Mouse (Mus musculus) hindbrain, embryonic 16.5 days (tissue): Measurements from ENCODE around the gene Dennd5a. TPM values are rescaled to one million over a fixed set of nuclear protein-coding genes. Genes with fewer than 3 reads are reported as not detected.

Experiments
- ATAC-seq: fragments of 200-750 bp; cut with Nextera tagmentation; 2 replicates; pipeline ENCODE4 v1.8.0; 2017; ENCODE audit warnings: moderate TSS enrichment, moderate library complexity
- H3K27ac ChIP-seq: fragments of 300-500 bp; sonication (generic); 2 replicates; pipeline ENCODE4 v1.5.1; 2014; ENCODE audit warnings: low read depth, mild to moderate bottlenecking, control low read depth, low read length, moderate library complexity
- H3K27me3 ChIP-seq: fragments of 300-500 bp; sonication (generic); replicated peaks from 2 replicates; pipeline ENCODE4 v1.6.1; 2014; ENCODE audit warnings: low read length; ENCODE audit not compliant: control insufficient read depth, insufficient read depth
- H3K36me3 ChIP-seq: fragments of 300-500 bp; sonication (generic); 2 replicates; pipeline ENCODE4 v1.6.1; 2014; ENCODE audit warnings: mild to moderate bottlenecking, low read length, moderate library complexity, mixed read lengths; ENCODE audit not compliant: control insufficient read depth, insufficient read depth
- H3K4me1 ChIP-seq: fragments of 300-500 bp; sonication (generic); 2 replicates; pipeline ENCODE4 v1.6.1; 2014; ENCODE audit warnings: low read depth, low read length; ENCODE audit not compliant: control insufficient read depth, insufficient read depth
- H3K4me2 ChIP-seq: fragments of 300-500 bp; sonication (generic); 2 replicates; pipeline ENCODE4 v1.6.1; 2014; ENCODE audit warnings: mild to moderate bottlenecking, low read length, control low read depth, moderate library complexity
- H3K4me3 ChIP-seq: fragments of 300-500 bp; sonication (generic); 2 replicates; pipeline ENCODE4 v1.5.1; 2014; ENCODE audit warnings: mild to moderate bottlenecking, low read length, control low read depth, moderate library complexity
- H3K9ac ChIP-seq: fragments of 300-500 bp; sonication (generic); 2 replicates; pipeline ENCODE4 v1.6.1; 2014; ENCODE audit warnings: low read depth, mild to moderate bottlenecking, control low read depth, low read length, moderate library complexity
- H3K9me3 ChIP-seq: fragments of 300-500 bp; sonication (generic); 2 replicates; pipeline ENCODE4 v1.6.1; 2014; ENCODE audit warnings: mild to moderate bottlenecking, low read length, moderate library complexity; ENCODE audit not compliant: control insufficient read depth
- WGBS: fragments of 180-500 bp; shearing (Covaris S2); extraction: QIAGEN DNeasy Blood & Tissue Kit; methylation state at CpG from one replicate; pipeline ENCODE4 v1.1.7; 2014; 5-methylcytosine and 5-hydroxymethylcytosine counted together
- polyA plus RNA-seq: library from polyadenylated mRNA; unstranded; fragments of >200 nt; fragmentation: Nextera tagmentation; extraction: Ambion mirVana; gene quantifications from 2 replicates; pipeline ENCODE4 v1.2.1, GENCODE M21; 2015

The Dennd5a gene
- polyA plus RNA-seq, 1 experiment from 2014 or later = 36.5 TPM

DNA sequence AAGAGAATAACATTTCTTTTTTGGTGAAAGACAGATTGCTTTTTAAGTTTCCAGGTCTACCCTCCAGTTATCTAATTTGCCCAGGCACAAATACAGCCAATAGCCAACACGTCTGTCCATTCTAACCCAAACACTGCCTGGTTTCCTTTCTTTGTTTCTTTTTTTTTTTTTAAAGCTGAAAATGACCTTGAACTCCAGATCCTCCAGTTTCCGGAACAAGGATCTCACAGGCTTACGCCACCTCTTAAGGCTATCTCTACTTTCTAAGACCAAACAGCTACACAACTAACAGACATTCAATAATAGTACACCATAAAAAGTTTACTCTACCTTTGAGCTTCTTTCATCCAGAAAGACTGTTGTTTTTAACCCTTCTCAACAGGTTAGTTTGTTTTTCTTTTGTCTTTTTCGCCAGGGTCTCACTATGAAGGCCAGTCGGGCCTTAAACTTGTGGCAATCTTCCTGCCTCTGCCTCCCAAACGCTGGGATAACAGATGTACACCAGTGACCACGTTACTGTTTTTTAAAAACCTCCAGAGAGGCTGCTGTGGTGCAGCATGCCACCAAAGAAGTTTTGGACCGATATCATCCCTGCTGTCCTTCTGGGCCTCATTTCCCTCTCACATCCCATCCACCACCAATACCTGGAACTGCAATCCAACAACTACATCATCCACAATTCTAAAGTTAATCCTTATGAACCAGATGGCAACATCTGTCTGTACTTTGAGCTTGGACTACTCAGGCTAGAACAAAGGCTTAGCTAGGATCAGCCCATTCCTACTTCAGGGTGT lies 2.1 kb downstream of the Dennd5a start:
- H3K9ac ChIP-seq = peak overlapping the region; percentile 98
- peaks cover 29% of the 10 kb centered on the region for H3K4me1 ChIP-seq
- H3K9me3 ChIP-seq = no peaks in the 10 kb centered on the region
- H3K27me3 ChIP-seq = no peaks in the 10 kb centered on the region
- peak overlapping the region; percentile 23; the same call in 1 of the 2 replicates for H3K27ac ChIP-seq
- WGBS = 60% methylated on average over 8 of the region's 8 CpGs
- H3K36me3 ChIP-seq = no peaks in the 10 kb centered on the region
- peak overlapping the region; percentile 63 for H3K4me2 ChIP-seq
- peak overlapping the region; percentile 88 for H3K4me3 ChIP-seq
- ATAC-seq = no peak

DNA sequence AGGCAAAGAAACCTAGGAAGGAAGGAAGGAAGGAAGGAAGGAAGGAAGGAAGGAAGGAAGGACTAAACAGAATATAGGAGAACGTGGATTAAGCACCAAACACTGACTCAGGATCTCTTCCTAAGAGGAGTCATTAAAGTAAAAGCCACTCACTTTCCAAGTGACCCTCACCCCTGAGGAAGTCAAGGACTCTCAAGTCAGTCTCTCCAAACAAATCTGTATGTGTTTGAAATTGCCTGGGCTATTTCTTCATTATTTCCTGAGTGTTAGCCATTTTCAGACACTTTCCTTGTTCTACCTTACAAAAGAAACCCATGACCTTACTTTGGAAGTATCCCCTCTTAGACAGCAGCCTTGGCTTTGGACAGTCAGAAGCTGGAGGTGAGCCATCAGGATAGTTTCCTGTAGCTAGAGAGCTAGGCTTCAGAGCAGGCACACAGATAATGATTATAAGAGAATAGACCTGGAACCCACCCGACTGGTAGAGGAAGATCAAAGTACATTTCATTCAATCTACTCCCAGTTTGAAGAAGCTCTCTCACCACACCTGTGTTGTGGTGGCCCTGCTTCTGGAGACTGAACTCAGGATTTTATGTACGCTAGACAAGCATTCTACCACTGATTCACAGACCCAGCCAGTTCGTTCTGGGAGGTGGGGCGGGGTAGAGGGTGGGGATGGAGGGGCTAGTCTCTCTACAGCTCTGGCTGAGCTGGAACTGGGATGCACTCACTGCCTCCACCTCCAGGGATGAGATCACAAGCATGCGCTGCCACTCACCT lies 5.5 kb downstream of the Dennd5a start:
- no peak overlapping the region for H3K4me3 ChIP-seq
- H3K27me3 ChIP-seq = no peaks in the 10 kb centered on the region
- WGBS = 70% methylated on average over 6 of the region's 6 CpGs
- H3K4me1 ChIP-seq = peaks cover 29% of the 10 kb centered on the region
- no peak for ATAC-seq
- H3K36me3 ChIP-seq = no peaks in the 10 kb centered on the region
- H3K9me3 ChIP-seq = no peaks in the 10 kb centered on the region
- H3K4me2 ChIP-seq = no peak overlapping the region
- H3K9ac ChIP-seq = no peak overlapping the region
- no peak overlapping the region for H3K27ac ChIP-seq

DNA sequence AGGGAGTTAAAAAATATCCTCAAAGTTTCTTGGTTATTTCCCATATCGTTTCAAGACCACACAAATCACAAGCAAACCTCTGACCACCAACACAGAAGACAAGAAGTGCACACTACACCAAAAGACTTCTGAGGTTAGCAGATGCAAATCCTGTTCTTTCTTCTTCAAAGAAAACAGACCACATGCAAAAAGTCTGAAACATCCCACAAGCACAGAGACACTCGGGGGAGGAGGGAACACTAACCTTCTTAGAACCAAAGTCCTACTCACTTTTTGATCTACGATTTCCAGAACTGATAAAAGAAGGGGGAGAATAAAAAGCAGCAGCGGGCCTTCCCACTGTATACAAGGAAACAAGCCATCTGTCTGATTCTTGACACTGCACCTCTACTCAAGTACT lies 9.0 kb downstream of the Dennd5a start:
- no peak for ATAC-seq
- Histone ChIP-seq H3K27ac (no peak overlapping the region), H3K4me1 (peaks cover 10% of the 10 kb centered on the region), H3K36me3 (no peaks in the 10 kb centered on the region), H3K4me3 (no peak overlapping the region), H3K4me2 (no peak overlapping the region), H3K9ac (no peak overlapping the region), H3K27me3 (no peaks in the 10 kb centered on the region), H3K9me3 (no peaks in the 10 kb centered on the region)
- 85% methylated on average over 4 of the region's 4 CpGs for WGBS

DNA sequence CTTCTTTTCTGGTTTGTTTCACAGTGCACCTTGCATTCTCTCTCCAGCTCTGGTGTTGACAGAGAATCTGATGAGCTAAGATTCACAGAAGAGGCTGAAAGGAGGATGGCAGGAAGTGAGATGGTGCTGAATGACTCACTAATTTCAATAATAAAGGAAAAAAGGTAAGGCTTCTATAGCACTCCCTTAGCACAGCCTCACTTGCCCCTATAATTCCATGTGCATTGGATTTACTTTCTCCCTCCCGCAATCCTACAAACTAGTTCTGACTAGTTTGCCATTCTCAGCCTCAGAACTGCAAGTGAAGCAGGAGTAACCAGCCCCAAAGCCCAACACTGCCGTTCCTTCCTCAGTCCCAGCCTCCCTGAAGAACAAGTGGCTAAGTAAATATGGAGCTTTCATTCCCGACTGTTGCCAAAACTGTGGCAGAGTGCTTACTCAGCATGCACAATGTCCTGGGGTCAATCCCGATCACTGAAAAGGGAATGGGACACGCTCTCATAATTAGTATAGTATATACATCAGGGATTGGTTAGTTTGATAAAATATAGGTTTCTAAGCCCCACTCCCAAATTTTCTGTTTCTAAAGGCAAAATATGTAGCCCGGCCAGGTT lies 15.7 kb downstream of the Dennd5a start:
- ATAC-seq = no peak
- 57% methylated on average over 6 of the region's 6 CpGs for WGBS
- Histone ChIP-seq H3K9ac (no peak overlapping the region), H3K4me3 (no peak overlapping the region), H3K4me1 (peaks cover 8% of the 10 kb centered on the region), H3K4me2 (no peak overlapping the region), H3K9me3 (no peaks in the 10 kb centered on the region), H3K27ac (0 out of 2 replicates have a peak overlapping the region, but pooled peaks have one; percentile 3), H3K27me3 (no peaks in the 10 kb centered on the region), H3K36me3 (no peaks in the 10 kb centered on the region)

DNA sequence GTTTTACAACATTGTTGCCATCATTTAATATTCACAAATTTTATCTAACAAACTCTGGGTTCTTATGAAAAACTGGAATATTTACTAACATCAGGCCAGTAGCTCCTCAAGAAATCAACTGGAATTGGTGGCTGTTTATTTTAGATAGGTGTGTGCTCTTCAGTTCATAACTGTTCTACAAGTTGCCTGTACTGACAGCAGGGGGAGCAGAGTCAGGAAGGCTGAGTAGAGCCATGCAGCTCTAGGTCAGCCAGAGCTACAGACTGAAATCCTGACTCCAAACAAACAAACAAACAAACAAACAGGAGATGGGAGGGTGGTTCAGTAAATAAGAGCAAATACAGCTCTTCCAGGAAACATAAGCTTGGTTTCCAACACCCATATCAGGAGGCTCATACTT lies 30.6 kb downstream of the Dennd5a start:
- Histone ChIP-seq H3K4me3 (no peak overlapping the region), H3K36me3 (peaks cover 28% of the 10 kb centered on the region), H3K9ac (no peak overlapping the region), H3K27me3 (no peaks in the 10 kb centered on the region), H3K9me3 (no peaks in the 10 kb centered on the region), H3K27ac (no peak overlapping the region), H3K4me2 (no peak overlapping the region), H3K4me1 (no peaks in the 10 kb centered on the region; the same call in 1 of the 2 replicates)
- ATAC-seq = no peak

DNA sequence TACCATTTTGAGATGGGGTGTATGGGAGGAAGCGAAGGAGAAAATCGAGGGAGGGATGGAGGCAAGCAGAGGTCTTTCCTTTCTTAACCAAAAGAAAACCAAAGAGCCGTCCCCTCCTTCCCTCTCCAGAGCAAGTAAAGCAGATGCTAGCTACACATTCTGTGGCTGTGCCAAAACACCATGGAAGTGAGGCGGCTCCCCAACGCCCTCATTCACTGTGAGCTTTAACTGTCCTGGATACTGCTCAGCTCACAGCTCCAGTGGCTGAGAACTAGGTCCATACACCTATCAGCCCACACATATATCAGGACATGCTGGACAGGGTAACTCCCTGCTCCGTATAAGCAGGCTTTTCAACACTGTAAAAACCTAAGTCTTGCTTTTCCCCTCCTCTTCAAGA lies 31.9 kb downstream of the Dennd5a start:
- 95% methylated on average over 6 of the region's 6 CpGs for WGBS
- no peak overlapping the region for H3K4me3 ChIP-seq
- no peak for ATAC-seq
- H3K36me3 ChIP-seq = peaks cover 20% of the 10 kb centered on the region
- H3K4me1 ChIP-seq = no peaks in the 10 kb centered on the region; the same call in 1 of the 2 replicates
- no peaks in the 10 kb centered on the region for H3K27me3 ChIP-seq
- H3K27ac ChIP-seq = no peak overlapping the region
- no peaks in the 10 kb centered on the region for H3K9me3 ChIP-seq
- H3K9ac ChIP-seq = no peak overlapping the region
- no peak overlapping the region for H3K4me2 ChIP-seq

DNA sequence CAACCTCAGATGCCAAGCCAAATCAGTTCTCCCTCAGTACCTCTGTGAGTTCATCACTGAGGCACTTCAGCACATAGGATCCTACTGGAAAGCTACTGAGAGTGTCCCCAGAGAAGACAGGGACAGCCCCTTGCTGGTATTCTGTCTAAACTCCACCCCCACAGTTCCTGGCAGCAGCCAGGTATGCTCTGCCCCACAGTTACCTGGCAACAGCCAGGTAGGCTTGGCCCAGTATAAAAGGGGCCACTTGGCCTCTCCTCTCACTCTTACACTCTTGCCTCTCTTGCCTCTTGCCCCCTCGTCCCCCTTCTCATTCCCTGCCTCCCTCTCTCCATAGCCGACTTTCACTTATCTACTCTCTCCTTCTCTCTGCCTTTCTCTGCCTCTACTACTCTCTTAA lies 35.3 kb downstream of the Dennd5a start:
- no peaks in the 10 kb centered on the region; the same call in 1 of the 2 replicates for H3K4me1 ChIP-seq
- no peak overlapping the region for H3K4me2 ChIP-seq
- no peaks in the 10 kb centered on the region for H3K27me3 ChIP-seq
- H3K27ac ChIP-seq = no peak overlapping the region
- peaks cover 19% of the 10 kb centered on the region for H3K36me3 ChIP-seq
- H3K4me3 ChIP-seq = no peak overlapping the region
- no peaks in the 10 kb centered on the region for H3K9me3 ChIP-seq
- no peak overlapping the region for H3K9ac ChIP-seq
- ATAC-seq = no peak
- WGBS = 85% methylated on average over 2 of the region's 2 CpGs

DNA sequence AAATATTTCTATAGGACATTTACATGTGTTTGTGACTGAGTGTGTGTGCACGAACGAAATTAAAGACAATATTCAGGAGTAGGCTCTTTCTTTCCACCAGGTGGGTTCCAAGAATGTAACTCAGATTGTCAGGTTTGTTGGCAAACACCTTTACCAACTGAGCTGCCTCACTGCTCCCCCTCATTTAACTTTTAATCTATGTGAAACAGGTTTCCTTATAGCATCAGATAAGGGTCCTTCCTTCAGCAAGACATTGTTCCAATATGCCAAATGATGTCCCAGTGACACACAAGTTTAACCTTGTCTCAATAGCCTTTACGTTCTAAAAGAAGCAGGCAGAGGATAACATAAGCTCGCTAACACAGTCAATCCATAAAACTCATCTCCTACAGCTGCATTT lies 37.4 kb downstream of the Dennd5a start:
- Histone ChIP-seq H3K27me3 (no peaks in the 10 kb centered on the region), H3K4me3 (no peak overlapping the region), H3K9ac (no peak overlapping the region), H3K4me1 (no peaks in the 10 kb centered on the region; the same call in 1 of the 2 replicates), H3K36me3 (peaks cover 27% of the 10 kb centered on the region), H3K9me3 (no peaks in the 10 kb centered on the region), H3K27ac (no peak overlapping the region), H3K4me2 (no peak overlapping the region)
- ATAC-seq = no peak
- 98% methylated on average over 4 of the region's 4 CpGs for WGBS

DNA sequence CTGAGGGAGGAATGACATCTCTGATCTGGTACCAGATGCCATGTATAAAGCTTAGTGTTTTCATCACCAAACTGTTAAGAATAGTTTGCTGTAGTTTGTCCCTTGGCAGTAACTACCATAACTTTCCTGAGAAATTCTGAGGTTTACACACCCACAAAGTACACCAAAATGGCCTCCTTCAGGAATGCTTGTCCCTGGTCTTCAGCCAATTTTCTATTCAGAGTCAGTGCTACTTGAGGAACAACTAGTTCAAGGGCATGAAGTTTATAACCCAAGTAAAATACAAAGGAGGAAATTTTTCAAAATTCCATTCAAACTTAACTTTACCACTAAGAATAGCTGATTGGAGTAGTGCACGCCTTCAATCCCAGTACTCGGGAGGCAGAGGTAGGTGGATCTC lies 54.1 kb downstream of the Dennd5a start:
- H3K36me3 ChIP-seq = peaks cover 51% of the 10 kb centered on the region
- no peaks in the 10 kb centered on the region for H3K4me1 ChIP-seq
- no peak overlapping the region for H3K4me2 ChIP-seq
- no peak for ATAC-seq
- 93% methylated on average over 2 of the region's 2 CpGs for WGBS
- no peak overlapping the region for H3K27ac ChIP-seq
- no peak overlapping the region for H3K4me3 ChIP-seq
- H3K9me3 ChIP-seq = no peaks in the 10 kb centered on the region
- H3K27me3 ChIP-seq = no peaks in the 10 kb centered on the region
- H3K9ac ChIP-seq = no peak overlapping the region
